Mouse (Mus musculus) right cerebral cortex, postnatal 25 days (tissue): ENCODE results near the gene Cox19.
"Not testable (repeated sequence)": the region's sequence is repeated elsewhere in the genome, so short reads cannot be mapped to it uniquely, and the experiment has no call there.

ENCODE experiments used
- DNase-seq: peaks from one replicate; pipeline ENCODE4 v3.0.0; 2022

The Cox19 gene

DNA sequence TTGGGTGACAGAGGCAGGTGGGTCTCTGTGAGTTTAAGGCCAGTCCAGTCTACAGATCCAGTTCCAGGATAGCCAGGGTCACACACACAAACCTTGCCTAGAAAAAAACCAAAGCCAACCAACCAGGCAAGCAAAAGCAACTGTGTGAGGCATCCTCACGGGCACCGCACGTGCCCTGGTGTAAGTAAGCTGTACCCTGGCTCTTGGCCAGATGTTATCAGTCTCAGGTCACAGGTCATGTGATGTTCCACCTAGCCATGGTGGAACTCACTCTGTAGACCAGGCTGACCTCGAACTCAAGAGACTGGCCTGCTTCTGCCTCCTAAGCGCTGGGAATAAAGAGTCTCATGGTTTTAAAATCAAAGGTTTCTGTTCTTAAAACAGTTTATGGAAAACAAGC, 8.0 kb upstream of the Cox19 start:
- DNase-seq: no peak

DNA sequence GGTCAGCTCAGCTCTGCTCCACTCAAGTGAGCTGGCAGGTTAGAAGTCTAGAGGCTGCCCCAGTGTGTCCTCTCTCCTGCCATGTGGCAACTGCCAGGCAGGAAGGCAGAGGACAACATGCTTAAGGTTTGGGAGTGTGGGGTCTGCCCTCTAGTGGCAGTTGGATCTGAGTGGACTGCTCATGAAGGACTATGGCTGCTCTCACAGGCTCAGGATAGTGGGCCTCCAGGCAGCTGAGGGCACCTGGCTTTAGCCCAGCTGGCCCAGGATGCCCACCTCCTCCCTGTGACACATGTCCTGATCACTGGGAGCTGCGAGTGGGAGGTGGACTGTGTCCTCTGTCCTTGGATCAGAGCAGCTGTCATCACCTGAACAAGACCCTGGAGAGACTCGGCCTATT, 7.4 kb upstream of the Cox19 start:
- no peak for DNase-seq

DNA sequence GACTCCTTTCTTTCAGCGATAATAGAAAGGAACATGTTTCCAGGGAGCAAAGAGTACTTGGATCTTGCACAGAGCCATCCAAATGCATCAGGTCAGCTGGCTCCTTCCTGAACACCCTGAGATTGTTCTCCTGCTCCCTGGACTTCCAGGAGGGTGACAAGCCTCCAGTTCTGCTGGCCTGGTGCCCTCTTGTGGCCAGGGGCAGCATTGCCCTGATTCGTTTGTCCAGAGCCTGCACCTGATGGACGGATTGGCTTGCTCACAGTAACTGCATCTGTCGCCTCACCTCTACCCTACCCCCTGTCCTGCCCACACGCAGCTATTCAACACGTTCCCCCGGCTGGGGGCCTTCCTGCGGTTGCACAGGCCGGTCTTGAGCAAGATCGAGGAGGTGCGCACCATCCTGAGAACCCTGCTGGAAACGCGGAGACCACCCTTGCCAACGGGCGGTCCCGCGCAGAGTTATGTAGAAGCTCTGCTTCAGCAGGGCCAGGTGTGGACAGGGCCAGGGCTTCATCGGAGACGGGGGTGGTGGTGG, 4.1 kb upstream of the Cox19 start:
- peak; percentile 77 for DNase-seq

DNA sequence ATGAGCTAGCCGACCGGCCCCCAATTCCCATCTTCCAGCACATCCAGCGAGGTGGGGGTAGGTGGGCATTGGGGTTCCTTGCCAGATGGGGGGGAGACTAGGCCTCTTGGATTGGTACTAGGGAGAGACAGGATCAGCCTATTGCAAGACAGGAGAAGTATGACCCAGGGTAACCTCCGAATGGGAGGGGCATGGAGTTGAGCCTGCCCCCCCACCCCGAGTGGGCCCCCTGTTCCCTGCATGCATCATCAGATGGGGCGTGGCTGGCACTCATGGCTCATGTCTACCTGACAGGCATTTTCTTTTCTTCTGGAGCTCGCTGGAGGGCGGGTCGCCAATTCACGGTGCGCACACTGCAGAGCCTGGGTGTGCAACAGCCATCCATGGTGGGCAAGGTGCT, 2.7 kb upstream of the Cox19 start:
- no peak for DNase-seq

DNA sequence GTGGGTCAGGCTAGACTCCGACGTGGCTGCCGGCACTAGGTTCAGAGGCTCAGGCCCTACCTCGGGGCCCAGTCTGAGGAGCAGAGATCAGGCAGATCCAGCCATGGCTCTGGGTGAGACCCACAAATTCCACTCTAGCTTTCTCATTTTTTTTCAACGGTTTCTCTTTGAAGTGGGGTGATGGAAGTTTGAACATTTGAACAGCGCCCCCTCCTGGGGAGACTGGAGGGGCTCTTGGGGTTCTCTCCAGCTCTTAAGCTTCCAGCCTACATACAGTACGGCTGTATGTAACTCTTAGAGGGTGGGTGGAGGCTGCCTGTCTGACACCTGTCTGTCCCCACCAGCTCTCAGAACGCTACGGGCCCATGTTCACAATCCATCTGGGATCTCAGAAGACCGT, 2.3 kb upstream of the Cox19 start:
- DNase-seq: no peak

DNA sequence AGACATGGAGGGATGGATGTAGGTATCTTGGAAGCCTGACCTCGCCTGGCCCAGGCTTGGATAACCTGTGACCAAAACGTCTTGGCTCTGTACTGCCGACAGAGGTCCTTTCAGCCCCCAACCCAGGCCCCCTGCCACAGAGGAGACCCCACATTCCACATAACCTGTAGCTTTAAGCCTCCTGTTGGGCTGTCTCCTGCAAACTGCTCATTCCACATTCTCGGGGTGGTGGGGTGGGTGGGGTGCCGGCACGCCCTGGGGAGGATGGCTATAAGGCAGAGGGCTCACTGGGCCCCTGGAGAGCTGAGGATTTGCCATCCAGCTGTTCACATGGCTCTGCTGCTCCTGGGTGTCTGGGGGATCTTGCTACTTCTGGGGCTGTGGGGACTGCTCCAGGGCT, 1.1 kb upstream of the Cox19 start, which contains the start of gene Cyp2w1:
TSS of gene Cyp2w1 (plus strand) at position 301 of the 400 bp plus-strand sequence.
- no peak for DNase-seq

DNA sequence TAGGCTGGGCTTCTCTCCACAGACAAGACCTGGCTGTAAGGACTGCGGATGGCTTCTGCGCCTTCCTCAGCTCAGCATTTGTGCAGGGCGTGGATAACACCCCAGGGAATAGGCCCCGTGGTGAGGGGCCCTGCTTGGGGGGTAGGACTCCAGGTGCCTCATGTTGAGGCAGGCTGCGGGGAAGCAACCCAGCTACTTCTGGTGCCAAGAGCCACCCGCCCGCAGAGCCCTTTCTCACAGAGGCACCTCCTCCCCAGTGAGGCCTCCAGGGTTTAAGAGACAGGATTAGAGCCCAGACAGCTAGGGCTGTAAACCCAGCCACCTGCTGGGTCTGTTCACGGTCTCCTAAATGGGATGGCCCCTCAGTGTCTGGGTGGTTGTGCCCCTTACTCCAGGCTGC, 410 bp upstream of the Cox19 start:
- no peak for DNase-seq

DNA sequence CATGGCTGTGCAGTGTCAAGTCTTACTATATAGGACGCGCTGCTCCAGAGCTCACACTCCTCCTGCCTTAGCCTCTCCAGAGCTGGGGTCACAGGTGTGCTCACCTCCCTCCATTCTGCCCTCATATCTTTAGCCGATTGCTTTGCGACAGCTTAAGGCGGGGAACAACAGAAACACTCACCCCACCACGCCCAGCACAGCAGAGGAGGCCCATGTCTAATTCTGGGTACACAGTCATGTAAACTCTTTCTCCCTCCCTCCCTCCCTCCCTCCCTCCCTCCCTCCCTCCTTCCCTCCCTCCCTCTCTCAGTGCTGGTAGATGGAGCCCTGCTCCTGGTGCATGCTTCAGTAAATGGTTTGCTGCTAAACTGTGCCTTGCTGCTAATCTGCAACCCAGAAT, 1.5 kb downstream of the Cox19 start:
- DNase-seq: no peak

DNA sequence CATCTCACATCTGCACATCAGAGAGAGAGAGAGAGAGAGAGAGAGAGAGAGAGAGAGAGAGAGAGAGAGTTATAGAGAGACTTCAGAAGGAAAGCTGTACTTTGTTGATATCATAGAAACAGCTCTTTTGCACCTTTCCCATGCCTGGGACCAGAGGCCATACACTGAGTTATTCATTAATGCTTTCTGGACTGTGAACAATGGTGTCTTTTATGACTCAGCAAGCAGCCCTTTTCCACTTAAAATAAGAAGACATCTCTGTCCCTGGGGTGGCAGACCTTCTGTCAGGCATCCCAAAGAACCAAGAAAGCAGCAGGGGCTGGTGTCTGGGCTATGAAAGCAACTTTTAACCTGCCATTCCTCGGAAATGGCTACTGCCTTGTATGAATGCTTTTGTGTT, 4.0 kb downstream of the Cox19 start:
- DNase-seq: no peak

DNA sequence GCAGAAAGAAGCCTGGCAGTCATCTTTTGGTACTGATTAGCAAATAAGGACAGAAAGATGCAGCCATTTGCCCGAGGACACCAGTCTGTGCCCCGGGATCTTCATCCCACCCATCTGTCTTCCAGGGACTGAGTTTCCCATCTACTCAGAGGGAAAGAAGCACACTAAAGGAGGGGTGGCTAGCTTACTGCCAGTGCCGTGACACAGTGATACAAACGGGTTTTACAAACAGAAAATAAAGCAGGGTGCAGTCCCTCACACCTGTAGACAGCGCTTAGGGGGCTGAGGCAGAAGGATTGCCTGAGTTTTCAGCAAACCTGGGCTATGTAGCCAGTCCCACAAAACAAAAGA, 5.9 kb downstream of the Cox19 start:
- DNase-seq: no peak

DNA sequence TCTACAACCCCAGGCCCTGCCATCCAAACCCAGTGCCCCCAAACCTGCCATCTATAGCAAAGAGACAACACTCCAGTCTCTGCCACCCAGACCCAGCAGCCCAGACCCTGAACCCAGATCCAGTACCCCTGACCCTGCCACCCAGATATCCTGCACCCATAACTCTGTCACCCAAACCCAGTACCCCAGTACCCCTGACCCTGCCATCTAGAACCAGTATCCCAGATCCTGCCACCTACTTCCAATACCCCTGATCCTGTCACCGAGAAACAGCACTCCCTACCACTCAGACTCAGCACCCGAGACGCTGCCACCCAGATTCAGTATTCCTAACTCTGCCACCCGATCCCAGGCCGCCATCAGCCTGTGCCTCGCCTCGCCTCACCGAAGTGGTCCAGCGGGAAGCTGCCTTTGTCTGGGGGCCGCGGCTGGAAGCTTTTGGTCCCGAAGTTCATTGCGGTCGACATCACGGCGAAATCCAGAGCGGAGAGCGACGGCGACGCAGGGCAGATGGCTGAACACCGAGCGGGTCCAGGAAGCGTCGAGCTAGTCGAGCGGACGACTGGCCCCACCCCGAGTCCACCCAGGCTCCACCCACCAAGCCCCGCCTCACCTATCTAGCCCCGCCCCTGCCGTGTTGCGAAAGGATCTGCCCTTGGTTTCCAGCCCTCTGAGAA, 6.4 kb downstream of the Cox19 start:
- DNase-seq: peak; percentile 88

DNA sequence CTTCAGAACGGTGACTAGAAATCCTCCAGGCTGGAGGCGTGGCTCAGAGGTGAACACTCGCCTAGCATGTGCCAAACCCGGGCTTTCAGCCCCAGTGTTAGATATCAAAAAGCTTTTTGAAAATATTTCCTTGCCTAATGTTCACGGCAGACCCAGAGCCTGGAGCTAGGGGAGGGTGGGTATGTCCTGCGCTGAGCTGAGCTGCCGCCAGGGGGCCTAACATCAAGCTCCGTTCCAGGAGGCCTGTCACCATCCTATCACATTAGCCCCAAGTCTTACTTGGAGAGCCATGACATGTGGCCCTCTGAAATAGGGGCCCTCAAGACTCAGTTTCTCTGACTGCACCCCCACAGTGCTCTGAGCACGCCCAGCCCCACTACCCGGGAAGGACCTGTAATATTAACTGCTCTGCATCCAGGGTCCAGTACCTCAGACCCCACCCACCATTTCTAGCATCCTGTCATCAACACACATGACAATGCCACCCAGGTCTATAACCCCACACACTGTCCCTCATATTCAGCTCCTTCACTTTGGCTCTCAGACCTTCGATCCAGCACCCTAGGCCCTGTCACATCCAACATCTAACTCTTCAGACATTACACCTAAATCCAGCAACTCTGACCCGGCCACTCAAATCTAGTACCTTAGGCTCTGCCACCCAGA, 7.1 kb downstream of the Cox19 start:
- peak; percentile 68 for DNase-seq

DNA sequence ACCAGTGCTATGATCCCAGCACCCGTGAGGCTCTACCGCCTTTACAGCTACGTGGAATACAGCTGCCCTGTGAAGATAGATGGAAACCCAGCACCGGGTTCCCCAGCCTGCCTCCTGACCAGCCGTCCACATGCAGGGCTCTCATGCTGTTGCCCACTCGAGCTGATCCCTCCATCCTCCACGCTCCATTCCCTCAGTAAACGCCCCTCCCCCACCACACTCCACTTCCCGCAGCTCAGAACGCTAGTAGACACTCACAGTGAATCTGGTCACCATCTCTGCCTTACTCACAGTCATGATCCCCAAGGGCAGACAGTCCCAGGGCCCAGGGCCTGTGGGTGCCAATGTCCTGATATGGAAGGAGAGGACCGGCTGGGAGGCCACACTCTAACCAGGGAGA, 12.3 kb downstream of the Cox19 start:
- DNase-seq: no peak

DNA sequence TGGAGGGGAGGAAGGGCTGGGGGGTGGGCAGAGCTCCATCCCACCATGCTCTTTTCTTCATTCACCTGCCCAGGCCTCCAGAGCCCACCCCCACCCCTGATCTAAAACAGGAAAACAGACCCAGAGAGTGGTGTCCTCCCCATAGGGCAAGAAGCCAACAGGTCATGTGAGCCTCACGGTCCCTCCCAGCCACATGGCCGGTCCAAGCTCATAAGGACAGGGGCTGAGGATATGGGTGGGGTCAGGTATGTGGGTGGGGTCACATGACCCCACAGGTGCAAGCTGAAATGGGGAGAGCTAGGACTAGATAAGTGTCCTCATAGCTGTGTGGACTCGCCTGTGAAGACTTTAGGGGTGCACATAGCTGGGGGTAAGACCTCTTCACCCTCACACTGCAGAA, 12.8 kb downstream of the Cox19 start:
- no peak for DNase-seq

DNA sequence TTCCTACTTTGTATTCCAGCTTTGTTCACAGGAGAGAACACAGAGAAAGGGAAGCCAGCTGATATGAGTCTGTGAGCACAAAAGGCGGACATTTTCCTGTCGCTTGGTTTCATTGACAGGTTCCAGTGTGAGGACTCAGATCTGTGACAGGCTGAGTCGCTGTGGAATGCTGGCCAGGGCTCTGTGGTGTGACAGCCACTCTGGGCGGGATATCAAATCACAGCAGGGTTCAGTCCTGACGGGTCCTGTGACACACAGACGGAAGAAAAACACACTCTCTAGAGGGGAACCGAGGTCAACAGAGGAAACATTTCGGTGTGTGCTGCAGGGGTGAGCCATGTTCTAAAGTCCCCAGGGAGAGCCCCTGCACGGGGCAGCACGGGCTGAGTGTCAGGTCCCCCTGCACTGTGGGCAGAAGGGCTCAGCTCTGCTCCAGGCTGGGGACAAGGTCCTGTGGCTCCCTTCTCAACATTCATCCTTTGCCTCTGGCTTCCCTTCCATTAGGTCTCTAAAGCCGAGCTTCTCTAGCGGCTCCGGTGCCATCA, 13.3 kb downstream of the Cox19 start:
- no peak for DNase-seq

DNA sequence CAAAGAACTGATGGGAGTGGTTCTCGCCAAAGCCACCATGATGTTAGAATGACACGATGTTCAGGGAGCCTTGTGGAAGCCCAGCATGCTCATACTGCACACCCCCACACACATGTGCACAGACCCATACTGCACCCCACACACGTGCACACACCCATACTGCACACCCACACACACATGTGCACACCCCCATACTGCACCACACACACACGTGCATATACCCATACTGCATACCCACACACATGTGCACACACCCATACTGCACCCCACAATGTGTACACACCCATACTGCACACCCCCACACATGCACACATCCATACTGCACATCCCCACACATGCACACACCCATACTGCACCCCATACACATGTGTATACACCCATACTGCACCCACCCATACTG, 15.6 kb downstream of the Cox19 start:
- DNase-seq: no peak

DNA sequence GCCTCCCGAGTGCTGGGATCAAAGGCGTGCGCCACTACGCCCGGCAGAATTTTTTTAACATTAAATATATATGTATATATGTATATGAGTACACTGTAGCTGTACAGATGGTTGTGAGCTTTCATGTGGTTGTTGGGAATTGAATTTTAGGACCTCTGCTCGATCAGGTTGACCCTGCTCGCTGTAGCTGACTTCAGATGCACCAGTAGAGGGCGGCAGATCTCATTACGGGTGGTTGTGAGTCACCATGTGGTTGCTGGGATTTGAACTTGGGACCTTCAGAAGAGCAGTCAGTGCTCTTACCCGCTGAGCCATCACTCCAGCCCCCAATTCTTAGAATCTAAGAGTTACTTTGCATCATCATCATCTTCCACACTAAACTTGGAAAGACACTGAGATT, 16.8 kb downstream of the Cox19 start:
- DNase-seq: not testable (repeated sequence)

DNA sequence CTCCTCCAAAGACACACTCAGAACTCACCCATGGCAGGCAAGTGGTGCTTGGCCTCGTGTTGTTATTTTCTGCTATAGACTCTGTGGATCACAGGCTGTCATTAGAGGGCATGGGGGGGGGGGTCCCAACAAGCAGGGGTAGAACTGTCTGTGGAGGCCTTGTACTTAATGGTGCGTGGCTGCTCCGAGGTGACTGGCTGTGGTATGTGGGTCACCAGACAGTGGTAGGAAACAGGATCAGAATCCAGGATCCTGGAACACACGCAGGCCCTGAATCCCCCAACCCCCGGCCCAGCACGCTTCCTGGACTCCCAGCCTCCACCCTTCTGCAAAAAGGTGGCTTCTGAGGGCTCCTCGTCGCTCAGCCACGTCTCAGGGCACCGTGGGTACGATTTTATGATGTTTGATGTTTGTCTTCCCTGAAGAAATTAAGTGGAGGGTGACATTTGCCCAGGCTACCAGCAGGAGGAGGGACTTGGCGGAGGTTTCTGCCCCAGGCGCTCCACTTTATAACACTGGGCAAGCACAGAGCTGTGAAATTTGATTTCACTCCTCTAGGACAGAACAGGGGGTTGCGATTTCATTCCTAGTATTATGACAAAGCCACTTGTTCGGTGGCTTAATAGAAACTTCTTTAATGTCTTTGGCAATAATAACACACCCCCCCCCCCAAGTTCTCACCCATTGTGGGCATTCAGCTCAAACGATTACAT, 17.8 kb downstream of the Cox19 start:
- no peak for DNase-seq

DNA sequence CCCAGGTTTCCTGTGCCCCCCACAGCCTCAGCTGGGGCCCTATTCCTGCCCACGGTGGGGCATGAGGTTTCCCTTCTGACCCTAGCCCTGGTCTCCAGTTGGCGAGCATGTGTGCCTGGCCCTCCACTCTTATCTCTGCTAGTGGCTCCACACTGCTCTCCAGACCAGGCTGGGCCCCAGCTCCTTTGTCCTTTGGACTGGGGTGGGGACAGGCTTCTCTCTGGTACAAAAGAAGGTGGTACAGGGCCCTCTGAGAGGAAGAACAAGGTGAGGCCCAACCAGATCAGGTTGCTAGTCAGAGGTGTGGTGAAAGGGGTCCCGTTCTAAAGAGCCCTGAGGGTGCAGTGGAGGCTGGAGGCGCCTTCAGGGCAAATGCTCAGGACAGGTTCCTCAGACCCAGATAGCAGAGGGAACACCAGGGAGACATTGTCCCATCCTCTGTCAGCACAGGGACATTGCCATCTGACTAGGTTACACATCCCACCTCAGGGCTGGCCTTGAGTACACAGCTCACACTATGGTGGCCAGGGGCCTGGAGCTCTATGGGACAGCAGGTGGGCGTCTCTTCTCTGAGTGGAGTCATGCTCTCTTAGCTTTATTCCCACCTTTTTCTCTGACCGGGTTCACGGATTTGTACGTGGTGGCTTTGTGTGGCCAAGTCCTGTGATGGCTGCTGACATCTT, 18.5 kb downstream of the Cox19 start:
- DNase-seq: no peak

DNA sequence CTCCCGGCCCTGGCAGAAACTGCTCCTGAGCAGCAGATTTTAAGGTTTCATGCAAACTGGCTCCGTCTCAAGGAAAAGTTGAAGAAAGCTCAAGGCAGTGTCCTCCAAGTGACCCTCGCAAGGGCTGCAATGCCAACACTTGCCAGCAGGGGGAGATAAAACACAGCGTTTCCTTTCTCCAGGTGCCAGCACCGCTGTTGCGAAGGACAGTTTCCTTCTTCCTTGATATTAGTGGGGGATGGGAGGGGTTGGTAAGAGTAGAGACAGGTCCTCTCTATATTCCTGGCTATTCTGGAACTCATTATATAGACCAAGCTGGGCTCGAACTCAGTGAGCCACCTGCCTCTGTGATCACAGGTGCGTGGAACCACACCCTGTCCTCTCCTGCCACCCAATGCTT, 19.5 kb downstream of the Cox19 start:
- DNase-seq: peak; percentile 61

DNA sequence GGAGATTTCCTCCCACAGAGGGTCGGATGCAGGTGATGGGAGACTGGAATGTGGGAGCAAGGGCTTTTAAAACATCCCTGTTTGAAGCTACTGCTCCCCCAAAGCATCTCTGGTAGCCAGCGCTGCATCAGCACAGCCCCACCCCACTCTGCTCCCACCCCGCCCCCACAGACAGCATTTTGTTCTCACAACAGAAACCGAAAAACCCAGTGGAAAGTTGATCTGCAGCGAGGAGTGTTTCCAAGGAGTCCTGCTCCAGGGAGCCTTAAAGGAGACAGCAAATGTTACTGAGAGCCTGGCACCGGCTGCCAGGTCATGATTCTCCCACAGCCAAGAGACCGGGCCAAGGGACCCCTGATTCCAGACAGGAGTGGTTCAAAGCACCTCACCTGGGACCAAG, 20.5 kb downstream of the Cox19 start:
- DNase-seq: no peak

DNA sequence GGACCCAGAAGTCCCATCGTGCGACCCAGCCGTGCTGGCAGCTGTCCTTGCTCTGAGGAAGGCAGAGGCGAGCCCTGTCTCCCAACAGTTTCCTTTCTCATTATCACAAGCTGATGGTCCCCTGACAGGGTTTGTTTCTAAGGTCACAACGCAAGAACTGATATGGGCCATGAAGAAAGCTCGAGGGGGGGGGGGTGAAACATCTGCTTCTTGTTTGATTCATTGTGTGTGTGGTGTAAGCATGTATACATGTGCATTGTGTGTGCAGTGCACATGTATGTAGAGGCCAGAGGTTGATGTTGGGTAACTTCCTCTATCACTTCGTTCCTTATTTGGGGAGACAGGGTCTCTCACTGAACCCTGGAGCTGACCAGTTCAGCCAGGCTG, 23.6 kb downstream of the Cox19 start:
- DNase-seq: no peak

DNA sequence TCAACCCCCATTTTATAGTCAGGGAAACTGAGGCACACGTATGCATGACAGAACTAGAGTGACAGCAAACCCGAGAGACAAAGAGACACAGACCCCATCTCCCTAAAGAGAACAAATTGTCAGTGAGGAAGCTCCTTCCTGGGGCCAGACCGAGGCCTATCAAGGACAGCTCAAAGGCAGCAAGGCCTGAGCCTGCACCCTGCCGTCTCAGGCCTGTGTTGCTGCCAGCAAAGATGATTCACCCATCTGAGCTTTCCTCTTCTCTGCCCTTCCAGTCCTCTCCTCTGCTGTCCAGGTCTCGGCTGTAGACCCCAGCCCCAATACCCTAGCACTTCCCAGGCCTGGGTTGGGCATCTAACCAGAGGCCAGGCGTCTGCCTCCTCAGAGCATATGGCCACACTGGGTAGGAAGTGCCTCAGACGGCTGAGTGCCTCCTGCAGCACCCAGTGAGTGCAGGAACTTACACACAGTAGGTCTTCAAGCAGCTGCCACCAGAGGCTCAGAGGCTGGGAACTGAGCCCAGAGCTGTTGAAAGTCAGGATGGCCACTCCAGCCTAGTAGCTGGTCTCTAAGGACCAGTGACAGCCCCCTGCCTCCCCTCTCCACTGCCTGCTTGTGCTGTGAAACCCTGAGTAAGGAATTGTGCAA, 24.1 kb downstream of the Cox19 start:
- no peak for DNase-seq
